Mouse (Mus musculus) kidney, embryonic 15.5 days (tissue): ENCODE results near the gene Hist1h4h. TPM values are rescaled to one million over a fixed set of nuclear protein-coding genes. Genes with fewer than 3 reads are reported as not detected.

Experiments used
- ATAC-seq: fragments of 200-750 bp; cut with Nextera tagmentation; replicated peaks from 2 replicates; pipeline ENCODE4 v1.8.0; 2017; ENCODE audit warnings: moderate TSS enrichment; ENCODE audit not compliant: low FRiP score
- H3K27ac ChIP-seq: fragments of 300-500 bp; sonication (generic); 2 replicates; pipeline ENCODE4 v1.5.1; 2015; ENCODE audit warnings: mild to moderate bottlenecking, inconsistent platforms
- H3K27me3 ChIP-seq: fragments of 300-500 bp; sonication (generic); 2 replicates; pipeline ENCODE4 v1.6.1; 2015; ENCODE audit warnings: inconsistent platforms
- H3K36me3 ChIP-seq: fragments of 300-500 bp; sonication (generic); 2 replicates; pipeline ENCODE4 v1.6.1; 2015; ENCODE audit warnings: inconsistent platforms
- H3K4me1 ChIP-seq: fragments of 300-500 bp; sonication (generic); 2 replicates; pipeline ENCODE4 v1.6.1; 2015; ENCODE audit warnings: inconsistent platforms
- H3K4me2 ChIP-seq: fragments of 300-500 bp; sonication (generic); 2 replicates; pipeline ENCODE4 v1.6.1; 2015; ENCODE audit warnings: moderate library complexity, mild to moderate bottlenecking, inconsistent platforms
- H3K4me3 ChIP-seq: fragments of 300-500 bp; sonication (generic); replicated peaks from 2 replicates; pipeline ENCODE4 v1.5.1; 2015; ENCODE audit warnings: mild to moderate bottlenecking, inconsistent platforms
- H3K9ac ChIP-seq: fragments of 300-500 bp; sonication (generic); 2 replicates; pipeline ENCODE4 v1.6.1; 2015; ENCODE audit warnings: mild to moderate bottlenecking, inconsistent platforms
- H3K9me3 ChIP-seq: fragments of 300-500 bp; sonication (generic); replicated peaks from 2 replicates; pipeline ENCODE4 v1.6.1; 2016; ENCODE audit warnings: inconsistent platforms
- WGBS: fragments of 180-500 bp; shearing (Covaris S2); methylation state at CpG from one replicate; pipeline ENCODE4 v1.1.7; 2015; ENCODE audit warnings: mixed read lengths; 5-methylcytosine and 5-hydroxymethylcytosine counted together
- polyA plus RNA-seq: library from polyadenylated mRNA; unstranded; fragments of >200 nt; fragmentation: Nextera tagmentation; extraction: Ambion mirVana; gene quantifications from 2 replicates; pipeline ENCODE4 v1.2.1, GENCODE M21; 2015

The Hist1h4h gene
- polyA plus RNA-seq, 1 experiment from 2014 or later: 7.8 TPM

- whole genome bisulfite sequencing: 54% methylated on average over 15 of the region's 15 CpGs
- H3K4me1 ChIP-seq: peaks cover 8% of the 10 kb centered on the region
- peak overlapping the region; percentile 26; the same call in 1 of the 2 replicates for H3K9ac ChIP-seq
- no peak overlapping the region; the same call in 1 of the 2 replicates for H3K27ac ChIP-seq
- peak overlapping the region; percentile 77 for H3K4me2 ChIP-seq
- H3K9me3 ChIP-seq: no peaks in the 10 kb centered on the region
- H3K27me3 ChIP-seq: no peaks in the 10 kb centered on the region
- no peak for ATAC-seq
- H3K36me3 ChIP-seq: no peaks in the 10 kb centered on the region
- H3K4me3 ChIP-seq: peak overlapping the region; percentile 54
These were observed 14.8 kb upstream of the Hist1h4h start for GRCm38 (mm10) chr13:23515826-23516620.

GRCm38 (mm10) chr13:23516822-23517602 lies 13.8 kb upstream of the Hist1h4h start:
- H3K27me3 ChIP-seq: no peaks in the 10 kb centered on the region
- H3K9me3 ChIP-seq: no peaks in the 10 kb centered on the region
- H3K4me3 ChIP-seq: peak overlapping the region; percentile 54
- peak overlapping the region; percentile 77 for H3K4me2 ChIP-seq
- under 1% methylated on average over 19 of the region's 19 CpGs for WGBS
- peak overlapping the region; percentile 36; the same call in 1 of the 2 replicates for H3K9ac ChIP-seq
- peak overlapping the region; percentile 86 for H3K27ac ChIP-seq
- peaks cover 8% of the 10 kb centered on the region for H3K4me1 ChIP-seq
- H3K36me3 ChIP-seq: no peaks in the 10 kb centered on the region
- peak; percentile 66; the same call in 1 of the 2 replicates for ATAC-seq

- peak; percentile 90 for ATAC-seq
- Histone ChIP-seq H3K27me3 (no peaks in the 10 kb centered on the region), H3K27ac (peak overlapping the region; percentile 86), H3K36me3 (no peaks in the 10 kb centered on the region), H3K4me3 (peak overlapping the region; percentile 54), H3K4me2 (peak overlapping the region; percentile 77), H3K9ac (peak overlapping the region; percentile 34; the same call in 1 of the 2 replicates), H3K9me3 (no peaks in the 10 kb centered on the region), H3K4me1 (peaks cover 8% of the 10 kb centered on the region)
- under 1% methylated on average over 27 of the region's 27 CpGs for WGBS
These were observed 13.1 kb upstream of the Hist1h4h start for GRCm38 (mm10) chr13:23517603-23518294.

- H3K4me1 ChIP-seq: peaks cover 8% of the 10 kb centered on the region
- H3K27ac ChIP-seq: peak overlapping the region; percentile 51; the same call in 1 of the 2 replicates
- no peaks in the 10 kb centered on the region for H3K36me3 ChIP-seq
- ATAC-seq: peak; percentile 0; the same call in 1 of the 2 replicates
- no peaks in the 10 kb centered on the region for H3K27me3 ChIP-seq
- 1% methylated on average over 6 of the region's 6 CpGs for WGBS
- no peaks in the 10 kb centered on the region for H3K9me3 ChIP-seq
- peak overlapping the region; percentile 54 for H3K4me3 ChIP-seq
- 0 out of 2 replicates have a peak overlapping the region, but pooled peaks have one; percentile 26 for H3K9ac ChIP-seq
- H3K4me2 ChIP-seq: peak overlapping the region; percentile 77
These were observed 12.6 kb upstream of the Hist1h4h start for GRCm38 (mm10) chr13:23518295-23518603.

GRCm38 (mm10) chr13:23518885-23519284 lies 12.0 kb upstream of the Hist1h4h start:
- Histone ChIP-seq H3K4me2 (peak overlapping the region; percentile 77), H3K36me3 (no peaks in the 10 kb centered on the region), H3K27me3 (no peaks in the 10 kb centered on the region), H3K4me3 (peak overlapping the region; percentile 54), H3K4me1 (peaks cover 8% of the 10 kb centered on the region), H3K9ac (0 out of 2 replicates have a peak overlapping the region, but pooled peaks have one; percentile 27), H3K27ac (peak overlapping the region; percentile 71), H3K9me3 (no peaks in the 10 kb centered on the region)
- ATAC-seq: peak; percentile 61
- WGBS: under 1% methylated on average over 6 of the region's 6 CpGs

GRCm38 (mm10) chr13:23519416-23519815 lies 11.4 kb upstream of the Hist1h4h start:
- H3K36me3 ChIP-seq: no peaks in the 10 kb centered on the region
- H3K4me2 ChIP-seq: peak overlapping the region; percentile 77
- peak overlapping the region; percentile 54 for H3K4me3 ChIP-seq
- peak overlapping the region; percentile 71 for H3K27ac ChIP-seq
- no peaks in the 10 kb centered on the region for H3K27me3 ChIP-seq
- 0 out of 2 replicates have a peak overlapping the region, but pooled peaks have one; percentile 27 for H3K9ac ChIP-seq
- under 1% methylated on average over 10 of the region's 10 CpGs for WGBS
- no peaks in the 10 kb centered on the region for H3K9me3 ChIP-seq
- H3K4me1 ChIP-seq: peaks cover 8% of the 10 kb centered on the region
- peak; percentile 40 for ATAC-seq

GRCm38 (mm10) chr13:23521703-23522102 lies 9.1 kb upstream of the Hist1h4h start:
- Histone ChIP-seq H3K4me1 (peaks cover 14% of the 10 kb centered on the region; the same call in 1 of the 2 replicates), H3K4me3 (peak overlapping the region; percentile 10), H3K27me3 (no peaks in the 10 kb centered on the region), H3K9me3 (no peaks in the 10 kb centered on the region), H3K9ac (no peak overlapping the region), H3K36me3 (no peaks in the 10 kb centered on the region), H3K27ac (no peak overlapping the region), H3K4me2 (peak overlapping the region; percentile 44)
- under 1% methylated on average over 14 of the region's 14 CpGs for WGBS
- ATAC-seq: no peak

GRCm38 (mm10) chr13:23523976-23524375 lies 6.9 kb upstream of the Hist1h4h start:
- Histone ChIP-seq H3K9me3 (no peaks in the 10 kb centered on the region), H3K9ac (no peak overlapping the region), H3K27ac (no peak overlapping the region), H3K27me3 (no peaks in the 10 kb centered on the region), H3K4me2 (no peak overlapping the region), H3K4me1 (peaks cover 22% of the 10 kb centered on the region), H3K4me3 (no peak overlapping the region), H3K36me3 (no peaks in the 10 kb centered on the region)
- no peak for ATAC-seq
- WGBS: 54% methylated on average over 5 of the region's 5 CpGs

GRCm38 (mm10) chr13:23524654-23525053 lies 6.2 kb upstream of the Hist1h4h start:
- no peaks in the 10 kb centered on the region for H3K9me3 ChIP-seq
- no peak overlapping the region for H3K27ac ChIP-seq
- peaks cover 25% of the 10 kb centered on the region for H3K4me1 ChIP-seq
- H3K4me2 ChIP-seq: peak overlapping the region; percentile 20
- H3K36me3 ChIP-seq: no peaks in the 10 kb centered on the region
- no peak for ATAC-seq
- no peaks in the 10 kb centered on the region for H3K27me3 ChIP-seq
- 9% methylated on average over 5 of the region's 5 CpGs for WGBS
- H3K9ac ChIP-seq: no peak overlapping the region
- H3K4me3 ChIP-seq: no peak overlapping the region

GRCm38 (mm10) chr13:23525901-23526300 lies 4.9 kb upstream of the Hist1h4h start:
- no peaks in the 10 kb centered on the region for H3K9me3 ChIP-seq
- H3K36me3 ChIP-seq: no peaks in the 10 kb centered on the region
- ATAC-seq: no peak
- H3K4me1 ChIP-seq: peaks cover 22% of the 10 kb centered on the region
- H3K4me2 ChIP-seq: peak overlapping the region; percentile 61
- peak overlapping the region; percentile 45 for H3K4me3 ChIP-seq
- H3K27me3 ChIP-seq: no peaks in the 10 kb centered on the region
- under 1% methylated on average over 10 of the region's 10 CpGs for WGBS
- peak overlapping the region; percentile 18; the same call in 1 of the 2 replicates for H3K9ac ChIP-seq
- no peak overlapping the region for H3K27ac ChIP-seq

- peak overlapping the region; percentile 18; the same call in 1 of the 2 replicates for H3K9ac ChIP-seq
- H3K27ac ChIP-seq: peak overlapping the region; percentile 66
- H3K27me3 ChIP-seq: no peaks in the 10 kb centered on the region
- no peaks in the 10 kb centered on the region for H3K9me3 ChIP-seq
- H3K4me3 ChIP-seq: peak overlapping the region; percentile 45
- under 1% methylated on average over 17 of the region's 17 CpGs for WGBS
- peaks cover 22% of the 10 kb centered on the region for H3K4me1 ChIP-seq
- ATAC-seq: peak; percentile 30; the same call in 1 of the 2 replicates
- peak overlapping the region; percentile 61 for H3K4me2 ChIP-seq
- H3K36me3 ChIP-seq: no peaks in the 10 kb centered on the region
These were observed 4.5 kb upstream of the Hist1h4h start for GRCm38 (mm10) chr13:23526312-23526711.
